Mouse (Mus musculus) ovary, postnatal 36 days (tissue): ENCODE results near the gene Thra.
"Not testable (repeated sequence)": the region's sequence is repeated elsewhere in the genome, so short reads cannot be mapped to it uniquely, and the experiment has no call there.

ENCODE experiments used
- DNase-seq: peaks from one replicate; pipeline ENCODE4 v3.0.0; 2022; ENCODE audit warnings: low spot score, mixed read lengths

Thra gene

GRCm38 (mm10) chr11:98717904-98718303 lies 22.5 kb upstream of the Thra start:
- DNase-seq: peak; percentile 81

- DNase-seq: no peak
Measured at GRCm38 (mm10) chr11:98720756-98721155, 19.7 kb upstream of the Thra start.

- DNase-seq: peak; percentile 60
Measured at GRCm38 (mm10) chr11:98721458-98722226, 18.8 kb upstream of the Thra start.

GRCm38 (mm10) chr11:98723098-98723497 lies 17.3 kb upstream of the Thra start:
- no peak for DNase-seq

- DNase-seq: no peak
Measured at GRCm38 (mm10) chr11:98725926-98726506, 14.4 kb upstream of the Thra start.

GRCm38 (mm10) chr11:98729119-98729588 lies 11.3 kb upstream of the Thra start, which contains the start of gene Med24:
Med24 (minus strand) TSS chr11:98729435.
- DNase-seq: peak; percentile 78

- DNase-seq: no peak
Measured at GRCm38 (mm10) chr11:98730727-98731126, 9.7 kb upstream of the Thra start.

- no peak for DNase-seq
Measured at GRCm38 (mm10) chr11:98731134-98731533, 9.3 kb upstream of the Thra start.

GRCm38 (mm10) chr11:98734020-98734419 lies 6.4 kb upstream of the Thra start:
- DNase-seq: no peak

GRCm38 (mm10) chr11:98735111-98735510 lies 5.3 kb upstream of the Thra start:
- DNase-seq: no peak

GRCm38 (mm10) chr11:98736176-98736575 lies 4.3 kb upstream of the Thra start:
- DNase-seq: no peak

- DNase-seq: not testable (repeated sequence)
Measured at GRCm38 (mm10) chr11:98737220-98737619, 3.2 kb upstream of the Thra start.

GRCm38 (mm10) chr11:98738428-98738911 lies 2.0 kb upstream of the Thra start:
- no peak for DNase-seq

GRCm38 (mm10) chr11:98738925-98739324 lies 1.5 kb upstream of the Thra start:
- no peak for DNase-seq

- DNase-seq: peak; percentile 38
Measured at GRCm38 (mm10) chr11:98740026-98740392, 429 bp upstream of the Thra start.

GRCm38 (mm10) chr11:98741051-98741620 lies 698 bp downstream of the Thra start:
- DNase-seq: no peak

- DNase-seq: peak; percentile 87
Measured at GRCm38 (mm10) chr11:98741622-98742396, 1.4 kb downstream of the Thra start.

- no peak for DNase-seq
Measured at GRCm38 (mm10) chr11:98742397-98743291, 2.2 kb downstream of the Thra start.

GRCm38 (mm10) chr11:98743655-98744345 lies 3.4 kb downstream of the Thra start:
- peak; percentile 65 for DNase-seq

- DNase-seq: no peak
Measured at GRCm38 (mm10) chr11:98744456-98745019, 4.1 kb downstream of the Thra start.
